Mouse (Mus musculus): ENCODE results near the gene Epha10.

Epha10 gene

DNA sequence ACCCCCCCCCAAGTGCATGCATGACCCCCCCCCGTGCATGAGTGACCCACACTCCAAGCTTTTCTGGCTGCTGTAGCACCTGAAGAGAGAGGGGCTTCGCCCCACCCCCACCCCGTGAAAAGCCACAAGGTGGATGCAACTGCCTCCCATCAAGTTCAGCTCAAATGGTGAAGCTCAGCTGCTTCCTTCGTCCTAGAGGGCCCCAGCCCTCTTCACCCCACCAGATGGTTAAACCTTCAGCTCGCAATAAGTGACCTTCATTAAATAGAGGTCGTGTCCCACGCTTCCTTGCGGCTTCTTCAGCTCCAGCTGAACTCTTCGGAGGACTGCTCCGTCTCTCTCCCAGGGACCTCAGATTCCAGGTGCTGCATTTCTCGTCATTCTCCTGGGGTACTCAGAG is at the start of gene Epha10:
Epha10 (plus strand) TSS at position 301 of the 400 bp plus-strand sequence.
- DNase-seq = no peak

DNA sequence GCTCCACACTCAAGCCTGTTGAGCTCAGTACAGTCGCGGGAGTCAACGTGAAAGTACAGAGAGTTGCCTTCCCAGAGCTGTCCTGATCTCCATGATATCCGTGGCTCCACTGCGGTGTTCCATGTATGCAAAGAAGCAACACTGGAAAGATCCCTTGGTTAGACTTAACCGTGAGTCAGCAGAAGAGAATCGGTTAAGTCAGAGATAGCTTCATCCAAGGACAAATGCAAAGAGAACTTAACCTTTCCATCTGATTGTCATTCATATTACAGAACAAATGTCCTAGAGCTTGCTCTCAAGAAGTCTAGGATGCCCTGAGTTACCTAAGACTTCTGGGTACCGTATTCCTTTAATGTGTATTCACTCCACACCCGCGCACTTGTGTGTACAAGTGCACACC is 47.9 kb upstream of the Epha10 start:
- DNase-seq = no peak

DNA sequence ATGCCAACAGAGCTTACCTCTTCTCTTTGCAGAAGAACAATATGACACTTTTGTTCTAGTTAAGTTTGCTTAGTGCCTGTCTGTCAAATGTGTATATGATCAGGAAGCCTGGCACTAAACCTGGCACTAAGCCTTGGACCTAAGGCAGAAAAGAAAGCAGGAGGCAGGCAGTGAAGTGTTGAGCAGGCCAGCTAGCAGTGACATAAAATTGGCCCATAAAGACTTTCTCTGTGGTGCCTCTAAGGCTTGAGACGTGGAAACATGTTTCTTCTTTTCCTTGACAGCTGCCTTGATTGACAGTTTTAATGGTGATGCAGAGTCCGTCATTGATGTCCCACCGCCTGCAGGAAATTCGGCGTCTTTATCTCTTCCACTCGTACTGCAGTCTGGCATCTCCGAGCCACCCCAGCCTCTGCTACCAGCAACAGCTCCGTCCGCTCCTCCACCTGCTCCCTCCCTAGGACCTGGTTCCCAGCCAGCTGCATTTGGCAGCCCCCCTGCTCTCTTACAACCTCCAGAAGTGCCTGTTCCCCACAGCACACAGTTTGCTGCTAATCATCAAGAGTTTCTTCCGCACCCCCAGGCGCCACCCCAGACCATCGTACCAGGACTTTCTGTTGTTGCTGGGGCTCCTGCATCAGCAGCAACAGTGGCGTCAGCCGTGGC is 42.5 kb upstream of the Epha10 start:
- DNase-seq = no peak

DNA sequence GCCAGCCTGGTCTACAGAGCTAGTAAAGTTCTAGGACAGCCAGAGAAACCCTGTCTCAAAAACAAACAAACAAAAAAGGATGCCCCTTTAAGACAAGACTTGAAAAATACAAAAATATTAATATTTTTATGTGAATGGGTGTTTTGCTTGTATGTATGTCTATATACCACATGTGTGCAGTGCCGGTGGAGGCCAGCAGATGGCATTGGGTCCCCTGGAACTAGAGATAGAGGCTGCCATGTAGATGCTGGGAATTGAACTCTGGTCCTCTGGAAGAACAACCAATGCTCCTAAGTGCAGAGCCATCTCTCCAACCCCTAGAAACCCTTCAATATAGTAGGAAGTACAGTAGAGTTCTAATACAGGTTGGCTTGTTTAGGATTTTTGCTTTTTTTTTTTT is 39.7 kb upstream of the Epha10 start:
- no peak for DNase-seq

DNA sequence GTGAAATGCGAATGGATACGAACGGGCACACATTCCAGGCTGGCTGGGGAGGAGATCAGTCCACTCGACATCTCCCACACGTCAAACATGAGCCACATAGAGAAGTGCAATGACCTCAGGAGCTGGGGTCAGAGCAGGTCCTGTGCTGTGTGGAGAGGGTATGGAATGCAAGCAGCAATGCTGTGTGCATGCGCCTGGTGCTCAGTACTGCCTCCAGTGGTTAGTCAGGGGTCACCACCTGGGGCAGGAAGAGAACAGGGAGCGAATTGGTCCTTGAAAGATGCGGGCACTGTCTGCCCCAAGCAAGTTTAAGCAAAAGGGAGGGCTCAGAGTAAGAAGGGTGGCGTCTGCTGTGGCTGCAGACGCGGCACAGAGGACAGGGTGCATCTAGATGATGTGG is 37.2 kb upstream of the Epha10 start:
- no peak for DNase-seq

DNA sequence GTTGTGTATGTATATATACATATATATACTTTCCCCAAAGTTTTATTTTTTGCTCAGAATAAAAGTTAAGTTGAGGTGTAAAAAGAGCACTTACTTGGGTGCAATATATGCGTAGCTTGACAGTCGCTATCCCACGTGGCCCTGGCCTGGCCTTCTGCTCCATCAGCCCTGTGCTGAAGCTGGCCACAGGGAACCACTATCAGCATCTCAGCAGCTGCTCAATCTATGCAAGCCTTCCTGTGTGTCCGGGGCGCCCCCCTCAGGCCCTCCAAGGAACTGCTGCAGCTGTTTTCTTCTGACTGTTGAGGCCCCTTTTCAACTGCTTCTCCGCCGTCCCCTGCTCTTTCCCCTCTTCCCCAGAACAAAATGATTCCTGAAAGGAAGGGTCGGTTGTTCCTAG is 33.1 kb upstream of the Epha10 start:
- peak; percentile 80 for DNase-seq

DNA sequence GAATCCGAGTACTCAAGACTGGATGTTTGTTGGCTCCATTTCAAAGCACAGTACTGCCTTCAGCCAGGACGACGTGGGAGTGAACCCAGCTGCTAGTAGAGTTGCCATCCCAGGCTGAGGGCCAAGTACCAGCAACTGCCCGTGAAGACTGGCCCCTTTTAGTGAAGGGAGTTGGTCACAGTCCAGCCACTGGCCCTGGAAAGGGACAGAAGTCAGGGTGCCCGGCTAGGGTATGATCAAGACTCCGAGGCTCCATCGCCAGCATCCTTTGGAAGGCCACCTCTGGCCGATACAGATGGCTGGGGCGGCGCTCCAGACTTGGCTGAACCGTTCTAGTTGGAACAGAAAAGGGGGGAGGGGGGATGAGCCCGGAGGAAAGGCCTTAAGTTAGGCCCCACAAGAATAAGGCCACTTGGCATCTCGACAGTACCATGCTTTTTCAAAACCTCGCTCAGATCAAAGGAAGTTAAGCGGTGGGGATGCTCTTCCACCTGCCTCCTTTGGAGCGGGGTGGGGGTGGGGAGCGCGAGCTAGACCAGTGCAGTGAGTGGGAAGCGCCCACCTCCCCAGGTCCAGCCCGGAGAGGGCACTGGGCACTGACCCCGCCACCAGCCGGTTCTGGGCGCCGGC is 31.0 kb upstream of the Epha10 start:
- peak; percentile 67 for DNase-seq

DNA sequence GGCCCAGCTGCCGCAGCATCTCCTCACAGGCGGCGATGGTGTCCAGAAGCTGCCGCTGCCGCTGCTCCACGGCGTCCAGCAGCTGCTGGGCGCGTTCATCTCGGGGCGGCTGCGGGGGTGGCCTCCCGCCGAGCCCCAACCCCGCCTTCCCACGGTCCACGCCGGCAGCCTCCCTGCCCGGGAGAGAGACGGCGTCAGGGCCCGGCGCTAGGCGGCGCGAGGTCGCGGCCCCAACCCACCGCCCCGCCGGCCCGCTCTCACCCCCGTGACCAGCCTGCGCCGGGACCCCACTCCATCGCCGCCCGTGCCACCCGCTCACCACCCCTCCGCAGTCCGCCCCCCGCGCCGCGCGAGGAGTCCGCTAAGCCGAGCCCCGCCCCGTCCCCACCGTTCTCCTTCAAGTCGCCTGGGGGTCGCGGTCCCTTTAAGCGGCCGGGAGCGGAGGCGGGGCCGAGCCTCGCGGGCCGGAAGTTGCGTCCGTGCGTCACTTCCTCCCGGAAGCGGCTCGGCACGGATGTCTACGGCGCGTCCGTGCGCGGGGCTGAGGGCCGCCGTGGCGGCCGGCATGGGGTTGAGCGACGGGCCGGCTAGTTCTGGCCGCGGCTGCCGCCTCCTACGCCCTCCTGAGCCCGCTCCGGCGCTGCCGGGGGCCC is 30.3 kb upstream of the Epha10 start, which contains the start of gene Yrdc:
Yrdc (plus strand) TSS at position 419 of the 653 bp plus-strand sequence.
- DNase-seq = peak; percentile 92

DNA sequence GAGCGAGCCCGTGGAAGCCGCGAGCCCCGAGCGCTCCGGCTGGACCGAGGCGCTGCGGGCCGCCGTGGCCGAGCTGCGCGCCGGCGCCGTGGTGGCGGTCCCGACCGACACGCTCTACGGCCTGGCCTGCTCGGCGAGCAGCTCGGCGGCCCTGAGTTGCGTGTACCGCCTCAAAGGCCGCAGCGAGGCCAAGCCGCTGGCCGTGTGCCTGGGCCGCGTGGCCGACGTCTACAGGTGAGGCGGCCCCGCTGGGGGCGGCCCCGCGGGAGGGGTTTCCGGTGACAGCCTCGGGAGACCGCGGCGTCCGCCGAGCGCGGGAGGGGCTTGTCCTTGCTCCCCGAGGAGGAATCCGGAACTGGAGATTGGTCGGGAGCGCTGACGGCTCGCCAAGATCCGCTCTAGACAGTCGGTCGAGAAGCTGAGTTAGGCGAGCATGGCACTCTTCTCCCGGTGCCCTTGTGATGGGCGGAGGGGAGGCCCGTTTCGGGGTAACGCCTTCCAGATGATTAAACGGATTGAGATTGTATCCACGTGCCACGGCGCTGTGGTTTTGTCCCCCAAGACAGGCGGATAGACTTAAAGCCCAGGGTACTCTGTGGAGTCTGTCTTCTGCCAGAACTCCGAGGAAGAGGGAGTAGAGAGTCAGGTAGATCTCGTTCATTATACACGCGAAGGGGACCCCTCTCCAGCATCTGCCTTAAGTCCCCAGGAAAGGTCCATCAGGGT is 29.6 kb upstream of the Epha10 start, which contains the start of gene 1110065P20Rik:
1110065P20Rik (minus strand) TSS at position 264 of the 726 bp plus-strand sequence.
- DNase-seq = peak; percentile 73

DNA sequence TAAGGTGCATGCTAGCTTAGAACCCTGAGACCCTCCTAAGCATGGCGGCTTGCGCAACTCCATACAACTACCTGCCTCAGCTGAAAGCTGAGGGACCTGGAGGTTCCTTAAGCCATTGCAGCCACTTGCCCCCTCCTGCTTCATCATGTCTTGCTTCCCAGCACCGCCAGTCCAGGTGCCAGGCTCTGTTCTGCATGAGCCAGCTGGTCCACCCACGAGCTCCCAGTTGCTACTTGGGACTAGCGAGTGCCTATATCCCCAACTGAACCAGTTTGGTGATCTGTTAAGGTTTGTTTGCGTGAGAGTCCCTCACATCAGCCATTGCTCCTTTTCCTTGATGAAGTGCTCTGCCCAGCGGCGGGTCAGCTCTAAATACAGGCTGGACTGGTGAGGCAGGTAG is 24.4 kb upstream of the Epha10 start:
- DNase-seq = no peak

DNA sequence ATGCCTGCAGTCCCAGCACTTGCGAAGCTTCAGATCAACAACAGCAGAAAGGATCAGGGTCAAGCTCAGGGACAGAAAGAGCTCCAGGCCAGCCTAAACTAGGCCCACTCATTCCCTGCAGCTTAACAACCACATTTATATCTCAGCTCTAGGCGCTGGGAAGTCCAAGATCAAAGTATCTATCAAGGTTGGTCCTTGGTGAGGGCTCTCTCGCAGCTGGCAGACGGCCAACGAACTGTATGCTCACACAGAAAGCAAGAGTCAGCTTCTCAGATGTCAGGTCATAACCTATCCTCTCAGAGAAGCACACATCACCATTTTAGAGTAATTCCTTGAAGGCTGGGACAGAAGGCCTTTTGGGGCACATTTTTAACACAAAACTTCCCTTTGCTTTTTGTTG is 22.3 kb upstream of the Epha10 start:
- no peak for DNase-seq

DNA sequence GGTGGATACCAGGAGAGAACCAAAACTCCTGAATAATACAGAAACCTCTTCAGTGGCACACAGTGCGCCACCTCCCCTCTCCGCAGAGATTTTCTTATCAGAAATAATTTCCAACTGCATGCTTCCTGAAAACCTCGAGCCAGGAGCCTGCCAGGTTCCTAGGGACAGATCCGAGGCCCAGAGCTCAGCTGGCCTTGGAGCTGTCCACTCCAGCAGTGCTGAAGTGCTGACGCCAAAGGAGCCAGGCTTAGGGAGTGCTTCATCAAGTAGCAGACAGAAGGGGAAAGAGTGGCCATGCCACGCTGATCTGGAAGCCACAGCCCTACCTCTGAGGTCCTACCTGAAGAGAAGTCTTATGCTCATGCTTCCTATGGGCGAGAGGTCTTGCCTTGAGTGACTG is 20.3 kb upstream of the Epha10 start:
- DNase-seq = no peak

DNA sequence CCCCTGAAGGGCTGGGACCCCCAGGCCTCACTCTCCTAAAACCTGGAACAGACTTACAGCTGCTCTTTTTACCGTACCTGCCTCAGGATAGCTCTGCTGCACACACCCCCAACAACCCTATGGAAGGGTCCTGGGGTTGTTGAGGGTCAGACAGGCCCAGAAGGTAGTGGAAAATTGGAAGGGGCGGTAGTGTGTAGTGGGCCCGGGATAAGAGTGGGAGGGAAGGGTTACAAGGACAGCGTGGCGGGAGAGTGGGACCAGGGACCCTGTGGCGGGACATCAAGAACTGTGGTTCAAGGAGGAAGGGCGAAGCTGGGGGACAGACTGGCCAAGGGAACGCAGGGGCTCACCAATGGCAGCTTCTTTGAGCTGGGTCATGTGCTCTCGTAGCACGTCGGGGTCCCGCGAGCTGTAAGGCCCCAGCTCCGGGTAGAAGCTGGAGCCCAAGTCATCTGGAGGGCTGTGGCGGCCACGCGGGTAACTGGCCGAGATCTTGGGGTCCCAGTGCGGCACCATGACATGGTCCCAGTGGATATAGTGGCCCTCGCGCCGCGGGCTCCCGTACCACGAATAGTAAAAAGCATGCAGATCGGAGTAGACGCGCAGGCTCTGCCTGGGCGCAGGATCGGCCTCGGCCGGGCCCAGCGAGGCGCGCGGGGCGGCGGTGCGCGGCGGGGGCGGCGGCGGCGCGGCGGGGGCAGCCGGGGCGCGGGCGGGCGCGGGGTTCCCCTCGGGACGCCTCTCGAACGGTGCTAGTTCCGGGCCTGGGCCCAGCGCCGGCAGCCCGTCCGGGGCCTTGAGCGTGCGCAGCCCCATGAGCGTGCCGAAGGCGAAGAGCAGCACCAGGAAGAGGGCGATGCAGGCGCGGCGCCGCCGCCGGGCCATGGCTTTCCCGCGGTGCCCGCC is 19.2 kb upstream of the Epha10 start, which contains the start of gene Maneal:
Maneal (minus strand) TSS at position 889 of the 906 bp plus-strand sequence.
- no peak for DNase-seq

DNA sequence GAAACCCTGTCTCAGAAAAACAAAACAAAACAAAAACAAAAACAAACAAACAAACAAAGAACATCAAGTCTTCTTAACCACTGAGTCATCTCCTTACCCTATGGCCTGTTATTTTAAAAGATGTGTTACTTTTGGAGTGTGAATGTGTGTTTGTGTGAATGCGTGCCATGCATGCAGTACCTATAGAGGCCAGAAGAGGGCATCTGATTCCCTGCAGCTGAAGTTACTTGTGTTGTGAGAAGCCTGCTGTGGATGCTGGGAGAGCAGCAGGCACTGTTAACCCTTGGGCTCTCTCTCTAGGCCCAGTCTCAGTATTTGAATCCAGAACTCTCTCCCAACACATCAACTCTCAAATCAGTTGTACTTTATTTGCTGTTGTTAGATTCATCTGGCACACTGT is 8.0 kb upstream of the Epha10 start:
- DNase-seq = no peak

DNA sequence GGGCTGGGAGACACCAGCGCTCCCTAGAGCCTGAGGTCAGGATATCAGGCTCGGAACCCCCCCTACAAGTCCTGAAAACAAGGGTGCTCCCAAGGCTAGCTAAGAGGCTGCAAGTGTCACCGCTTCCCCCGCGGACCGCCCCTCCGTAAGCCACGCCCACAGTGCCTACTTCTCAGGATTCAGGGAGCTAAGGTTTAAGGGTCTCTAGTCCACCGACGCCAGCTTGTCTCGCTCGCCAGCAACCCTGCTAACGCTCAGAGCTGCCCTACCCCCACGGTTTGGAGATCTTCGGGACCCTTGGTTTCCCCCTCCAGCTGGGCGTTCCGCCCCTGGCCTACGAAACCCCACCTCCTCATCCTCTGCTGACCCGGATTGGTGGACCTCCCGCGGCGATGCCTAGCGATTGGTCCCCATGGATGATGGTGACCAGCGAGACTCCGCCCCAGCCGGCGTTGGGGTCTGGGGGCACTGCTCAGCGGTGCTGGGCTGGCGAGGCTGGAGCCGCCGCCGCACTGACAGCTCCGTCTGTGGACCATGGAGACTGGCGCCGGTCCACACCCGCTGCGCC is 726 bp downstream of the Epha10 start:
- DNase-seq = no peak

DNA sequence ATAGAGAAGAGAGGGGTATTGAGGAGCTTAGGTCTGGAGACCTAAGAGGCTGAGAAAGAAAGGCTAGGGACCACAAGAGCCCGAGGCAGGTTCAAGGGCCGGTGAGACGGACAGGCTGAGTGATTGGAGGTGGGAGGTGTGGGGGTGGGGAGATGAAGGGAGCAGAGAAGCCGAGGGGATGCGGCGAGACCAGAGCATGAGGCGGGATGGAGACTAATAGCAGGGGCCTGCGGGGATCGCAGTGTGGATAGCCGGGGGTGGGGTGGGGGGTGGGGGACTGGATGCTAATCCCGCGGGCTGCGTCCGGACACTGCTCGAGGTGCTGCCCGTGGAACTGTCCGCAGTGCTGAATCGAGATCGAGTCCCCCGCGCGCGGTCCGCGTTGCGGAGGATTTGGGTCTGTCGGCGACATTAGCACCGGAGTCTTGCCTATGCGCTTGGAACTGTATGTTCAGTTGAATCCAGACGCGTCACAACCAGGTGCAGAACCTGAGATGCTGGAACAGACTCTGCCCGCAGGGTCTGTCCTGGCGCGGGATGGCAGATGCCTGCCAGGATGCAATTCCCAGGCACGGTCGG is 1.5 kb downstream of the Epha10 start:
- no peak for DNase-seq

DNA sequence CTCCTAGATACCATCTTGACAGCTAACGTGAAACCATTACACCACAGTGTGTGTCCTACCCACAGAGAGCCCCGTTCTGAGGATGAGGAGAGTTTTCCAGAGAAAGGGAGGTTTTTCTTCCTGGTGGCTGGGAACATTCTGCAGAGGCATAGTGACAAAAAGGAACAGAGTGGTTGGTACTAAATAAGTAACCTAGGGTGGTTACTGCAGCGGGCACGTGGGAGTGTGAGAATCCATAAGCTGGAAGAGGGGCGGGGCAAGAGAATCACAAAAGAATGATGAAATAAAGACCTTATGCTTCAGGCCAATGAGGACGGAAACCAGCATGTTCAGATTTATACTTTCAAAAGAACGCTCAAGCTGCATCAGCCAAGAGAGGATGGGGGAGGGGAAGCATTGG is 8.0 kb downstream of the Epha10 start:
- no peak for DNase-seq

DNA sequence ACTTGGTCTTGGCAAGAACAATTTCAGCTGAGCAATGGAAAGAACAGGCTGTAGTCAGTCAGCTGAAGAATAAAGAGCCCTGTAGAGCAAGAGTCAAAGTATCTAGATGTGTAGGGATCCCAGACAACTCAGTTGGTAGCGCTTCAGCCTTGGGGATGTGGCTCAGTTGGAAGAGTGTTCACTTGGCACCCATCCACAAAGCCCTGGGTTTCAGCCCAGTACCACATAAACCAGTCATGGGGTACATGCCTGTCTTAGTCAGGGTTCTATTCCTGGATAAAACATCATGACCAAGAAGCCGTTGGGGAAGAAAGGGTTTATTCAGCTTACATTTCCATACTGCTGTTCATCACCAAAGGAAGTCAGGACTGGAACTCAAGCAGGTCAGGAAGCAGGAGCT is 9.2 kb downstream of the Epha10 start:
- DNase-seq = no peak

DNA sequence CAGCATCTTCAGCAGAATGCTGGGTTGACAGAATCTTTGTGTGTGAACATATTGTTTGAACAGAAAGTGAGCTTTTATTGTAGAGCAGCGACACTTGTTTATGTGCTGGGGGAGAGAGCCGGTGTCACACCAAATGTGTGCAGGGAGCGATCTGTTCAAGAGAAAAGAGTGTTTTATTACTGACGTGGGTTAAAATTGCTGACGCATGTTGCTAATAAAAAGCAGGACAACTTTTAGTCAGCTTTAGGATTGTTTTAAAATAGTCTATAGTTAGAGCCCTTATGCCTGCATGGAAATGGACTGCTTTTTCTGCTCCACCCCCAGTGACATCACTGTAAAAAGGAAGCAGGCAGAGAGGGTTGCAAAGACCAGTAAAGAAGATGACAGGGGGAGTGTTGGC is 10.1 kb downstream of the Epha10 start:
- DNase-seq = no peak

DNA sequence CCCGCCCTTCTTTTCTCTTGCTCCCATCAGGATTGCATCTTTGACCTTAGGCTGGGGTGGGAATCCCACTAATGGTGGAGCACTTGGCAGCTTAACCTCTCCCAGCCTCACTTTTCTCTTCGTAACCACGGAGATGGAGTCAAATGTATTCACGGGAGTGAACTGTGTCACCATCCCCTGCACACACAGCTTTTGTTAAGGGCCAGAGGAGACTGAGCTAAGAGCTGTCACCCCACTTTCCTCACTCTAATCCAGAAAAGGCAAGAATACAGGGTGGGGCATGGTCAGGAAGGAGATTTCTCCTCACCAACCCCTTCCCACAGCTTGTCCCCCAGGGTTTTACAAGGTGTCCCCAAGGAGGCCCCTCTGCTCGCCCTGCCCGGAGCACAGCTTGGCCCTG is 13.1 kb downstream of the Epha10 start:
- DNase-seq = peak; percentile 9

All from cerebellum, adult 11 months (tissue).